Mouse (Mus musculus) spleen, embryonic (tissue): ENCODE results near the gene Hmgcll1.
"Not testable (repeated sequence)": the region's sequence is repeated elsewhere in the genome, so short reads cannot be mapped to it uniquely, and the experiment has no call there.

Source experiments
- CTCF ChIA-PET: fragments of 350-600 bp; sonication (Branson Sonifier 250); formaldehyde crosslinking; loops from one replicate; lab custom pipeline; 2022; lab: Charles Lee

The Hmgcll1 gene

GRCm38 (mm10) chr9:76060935-76061334, 46.3 kb downstream of the Hmgcll1 start:
- CTCF ChIA-PET = no interaction called here

- CTCF ChIA-PET = no interaction called here
Measured at GRCm38 (mm10) chr9:76061492-76061891, 46.8 kb downstream of the Hmgcll1 start.

- CTCF ChIA-PET = interaction anchor here (0.5 kb wide), 1 partner anchor 11 kb away, joined by 10 read pairs; no protein-coding TSS in a partner anchor
Measured at GRCm38 (mm10) chr9:76064164-76064563, 49.5 kb downstream of the Hmgcll1 start.

GRCm38 (mm10) chr9:76091561-76091960, 76.9 kb downstream of the Hmgcll1 start:
- CTCF ChIA-PET = no interaction called here

- CTCF ChIA-PET = no interaction called here
Measured at GRCm38 (mm10) chr9:76097221-76097620, 82.6 kb downstream of the Hmgcll1 start.

- CTCF ChIA-PET = no interaction called here
Measured at GRCm38 (mm10) chr9:76099981-76100380, 85.3 kb downstream of the Hmgcll1 start.

- CTCF ChIA-PET = not testable (repeated sequence)
Measured at GRCm38 (mm10) chr9:76104416-76104815, 89.8 kb downstream of the Hmgcll1 start.

GRCm38 (mm10) chr9:76104846-76105245, 90.2 kb downstream of the Hmgcll1 start:
- CTCF ChIA-PET = no interaction called here

GRCm38 (mm10) chr9:76122888-76123287, 108.2 kb downstream of the Hmgcll1 start:
- CTCF ChIA-PET = interaction anchor here (0.6 to 0.7 kb wide), 2 partner anchors 115 to 404 kb away, joined by 3 to 5 read pairs; no protein-coding TSS in a partner anchor

GRCm38 (mm10) chr9:76124249-76124648, 109.6 kb downstream of the Hmgcll1 start:
- CTCF ChIA-PET = no interaction called here

GRCm38 (mm10) chr9:76129353-76129752, 114.7 kb downstream of the Hmgcll1 start:
- CTCF ChIA-PET = no interaction called here

GRCm38 (mm10) chr9:76134042-76134441, 119.4 kb downstream of the Hmgcll1 start:
- CTCF ChIA-PET = no interaction called here

- CTCF ChIA-PET = no interaction called here
Measured at GRCm38 (mm10) chr9:76138378-76139109, 123.9 kb downstream of the Hmgcll1 start.

GRCm38 (mm10) chr9:76145593-76145992, 130.9 kb downstream of the Hmgcll1 start:
- CTCF ChIA-PET = no interaction called here

GRCm38 (mm10) chr9:76162446-76162845, 147.8 kb downstream of the Hmgcll1 start:
- CTCF ChIA-PET = no interaction called here

- CTCF ChIA-PET = no interaction called here
Measured at GRCm38 (mm10) chr9:76168355-76168754, 153.7 kb downstream of the Hmgcll1 start.

- CTCF ChIA-PET = no interaction called here
Measured at GRCm38 (mm10) chr9:76172686-76173295, 158.1 kb downstream of the Hmgcll1 start.

GRCm38 (mm10) chr9:76179221-76179620, 164.6 kb downstream of the Hmgcll1 start:
- CTCF ChIA-PET = no interaction called here
